Mouse (Mus musculus) testis, adult 2 months (tissue): ENCODE data around the gene Mrpl49.

ENCODE experiments used
- CTCF ChIP-seq: fragments of 200-500 bp; IDR thresholded peaks from 2 replicates; pipeline ENCODE4 v1.5.1; 2012; ENCODE audit warnings: low read depth, mild to moderate bottlenecking, inconsistent platforms, low read length, moderate library complexity; ENCODE audit not compliant: control insufficient read depth, insufficient read depth, insufficient replicate concordance
- POLR2A ChIP-seq: fragments of 200-500 bp; IDR thresholded peaks from 2 replicates; pipeline ENCODE4 v1.6.1; 2012; ENCODE audit warnings: low read depth, mild to moderate bottlenecking, inconsistent platforms, low read length, moderate library complexity; ENCODE audit not compliant: control insufficient read depth

DNA sequence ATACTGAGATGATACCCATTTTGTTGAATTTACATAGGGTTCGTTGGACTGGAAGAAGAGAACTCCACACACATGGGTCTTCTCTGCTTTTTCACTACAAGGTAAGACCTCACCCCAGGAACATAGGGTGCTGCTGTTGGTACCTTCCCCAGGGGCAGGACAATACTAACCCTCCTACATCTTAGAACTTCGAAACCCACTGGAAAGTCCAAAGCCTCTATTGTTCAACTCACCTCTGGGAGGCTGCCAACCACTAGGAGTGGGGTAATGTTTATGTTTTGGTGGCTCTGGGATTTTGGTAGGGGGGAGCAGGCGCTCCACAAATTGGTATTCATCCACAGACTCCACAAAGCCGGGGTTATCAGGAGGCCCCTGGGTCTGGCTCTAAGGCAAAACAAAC, 889 bp downstream of the Mrpl49 start:
- no peak for TF ChIP-seq POLR2A
- TF ChIP-seq CTCF, result no peak
